Mouse (Mus musculus) retina, postnatal 1 day (tissue): ENCODE results near the gene Nfic.

ENCODE experiments used
- DNase-seq: peaks from one replicate; pipeline ENCODE4 v3.0.0-alpha.2; 2012

Gene Nfic

DNA sequence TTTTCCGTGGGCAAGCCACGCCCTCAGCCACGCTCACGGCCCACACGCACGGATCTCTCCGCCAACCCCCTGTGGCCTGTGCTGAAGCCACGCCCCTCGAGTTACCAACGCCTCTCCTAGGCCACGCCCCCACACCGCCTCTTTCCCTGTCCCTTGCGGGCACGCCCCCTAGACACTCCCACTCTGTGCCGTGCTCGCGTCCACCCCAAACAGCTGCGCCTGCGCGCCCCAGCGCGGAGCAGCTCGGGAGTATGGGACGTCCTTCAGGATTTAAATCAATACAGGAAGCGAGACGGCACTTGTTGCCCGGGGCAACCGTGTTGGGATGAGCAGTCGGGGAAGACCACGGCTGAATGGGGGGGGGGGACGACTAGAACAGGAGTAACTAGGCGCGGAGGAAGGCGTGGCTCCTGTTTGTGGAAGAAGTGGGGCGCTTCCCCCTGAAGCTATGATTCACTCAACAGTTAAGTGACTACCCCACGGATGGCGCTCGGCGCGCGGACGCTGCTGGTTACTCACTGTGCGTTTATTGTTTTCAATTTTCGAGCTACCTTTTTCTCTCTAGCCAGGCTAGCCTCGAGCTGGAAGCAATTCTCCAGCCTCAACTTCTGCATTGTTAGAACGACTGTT is 76.8 kb downstream of the Nfic start:
- DNase-seq, result peak; percentile 100

DNA sequence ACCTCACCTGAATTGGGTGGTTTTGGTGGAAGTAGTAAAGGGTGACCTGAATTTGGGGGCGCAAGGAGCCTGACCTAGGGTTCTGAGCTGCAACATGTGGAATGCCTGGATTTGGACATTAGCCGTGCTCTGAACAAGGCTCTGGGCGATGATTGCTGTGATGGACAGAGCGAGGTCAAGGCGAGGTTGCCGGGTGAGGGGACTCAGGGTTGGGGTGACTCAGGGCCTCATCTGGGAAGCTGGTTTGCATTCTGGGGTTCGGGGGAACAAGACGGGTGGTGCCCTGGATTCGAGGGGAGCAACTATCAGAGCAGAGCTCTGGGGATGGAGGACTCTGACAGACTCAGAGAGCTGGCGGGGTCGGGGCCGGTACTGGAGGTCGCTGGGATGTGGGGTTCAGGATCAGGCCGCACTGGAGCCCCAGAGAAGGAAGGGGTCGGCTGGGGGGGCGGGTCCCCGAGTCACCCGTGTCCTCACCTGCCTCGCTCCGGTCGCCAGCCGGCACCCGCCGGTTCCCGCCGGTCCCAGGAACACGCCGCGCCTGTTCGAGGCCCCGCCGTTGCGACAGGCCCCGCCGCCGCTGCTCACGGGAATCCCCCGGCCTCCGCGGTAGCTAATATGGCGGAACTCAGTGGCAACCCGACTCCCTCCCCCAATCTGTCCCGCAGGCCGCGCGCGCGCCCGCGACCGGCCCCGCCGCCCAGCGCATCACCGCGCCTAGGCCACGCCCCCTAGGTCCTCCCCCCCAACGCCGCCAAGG is 77.5 kb downstream of the Nfic start, which contains the start of gene Fzr1:
Gene Fzr1, minus strand, starts transcription at position 724 of the 760 bp plus-strand sequence.
- no peak for DNase-seq

- DNase-seq, result no peak
Observed at GRCm38 (mm10) chr10:81377362-81377664, 78.1 kb downstream of the Nfic start.

DNA sequence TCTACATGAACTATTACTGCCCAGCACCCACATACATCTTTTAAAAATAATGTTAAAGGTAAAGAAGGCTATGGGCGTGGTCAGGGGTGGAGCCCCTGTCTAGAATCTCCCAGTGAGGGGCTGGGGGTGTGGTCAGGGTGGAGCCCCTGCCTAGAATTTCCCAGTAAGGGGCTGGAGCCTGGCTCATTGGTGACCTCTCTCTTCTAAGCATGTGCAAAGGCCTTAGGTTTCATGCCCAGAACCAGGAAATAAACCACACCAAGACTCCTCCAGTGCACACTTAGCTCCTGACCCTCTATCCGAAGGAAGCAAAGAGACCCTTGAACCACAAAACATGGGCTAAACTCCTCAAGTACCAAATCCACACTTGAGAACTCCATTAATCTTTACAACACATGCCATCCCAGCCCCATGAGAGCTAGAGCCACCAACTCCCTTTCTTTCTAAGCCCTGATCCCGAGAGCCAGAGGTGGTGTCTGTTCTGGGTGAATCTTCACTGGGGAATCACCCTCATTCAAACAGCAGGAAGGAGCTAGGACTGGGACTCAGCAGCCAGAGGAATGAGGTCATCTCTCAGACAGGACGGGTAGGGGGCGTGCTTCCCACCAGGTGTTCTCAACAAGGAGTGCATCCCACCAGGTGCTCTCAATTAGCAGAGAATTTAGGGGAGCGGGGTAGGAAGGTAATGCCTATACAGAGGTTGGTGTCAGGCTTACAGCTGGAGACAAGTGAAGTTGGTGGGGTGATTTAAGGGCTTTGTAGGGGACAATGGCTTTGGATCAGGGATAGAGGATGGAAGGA is 78.7 kb downstream of the Nfic start:
- no peak for DNase-seq

DNA sequence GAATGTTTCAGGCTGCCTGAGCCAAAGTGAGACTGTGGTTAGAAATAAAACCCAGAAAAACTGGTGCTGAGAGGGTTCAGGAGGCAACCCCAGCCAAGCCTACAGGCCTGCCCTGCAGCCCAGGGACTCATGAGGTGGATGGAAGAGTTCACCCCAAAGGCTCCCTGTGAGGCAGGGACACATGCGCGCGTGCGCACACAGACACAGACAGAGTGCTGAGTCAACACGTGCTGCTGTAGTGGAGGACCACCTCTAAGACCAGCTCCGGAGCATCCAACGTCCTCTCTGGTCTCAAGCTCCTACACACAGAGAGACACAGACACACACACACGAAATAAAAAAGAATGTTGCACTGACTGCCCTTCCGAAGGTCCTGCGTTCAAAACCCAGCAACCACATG is 80.1 kb downstream of the Nfic start:
- DNase-seq, result no peak

DNA sequence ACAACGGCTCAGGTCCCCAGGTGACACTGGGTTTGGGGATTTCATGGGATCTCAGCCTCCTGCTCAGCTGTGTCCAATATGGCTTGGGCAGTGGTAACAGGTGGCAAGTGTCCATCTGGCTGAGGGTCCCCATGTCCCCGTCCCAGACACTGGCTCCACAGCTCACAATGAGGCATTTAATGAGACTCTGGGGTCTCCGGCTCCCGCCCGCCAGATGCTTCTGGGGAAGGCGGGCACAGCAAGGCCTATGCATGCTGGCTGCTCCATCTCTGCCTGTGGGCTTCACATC is 88.3 kb downstream of the Nfic start:
- DNase-seq, result no peak

DNA sequence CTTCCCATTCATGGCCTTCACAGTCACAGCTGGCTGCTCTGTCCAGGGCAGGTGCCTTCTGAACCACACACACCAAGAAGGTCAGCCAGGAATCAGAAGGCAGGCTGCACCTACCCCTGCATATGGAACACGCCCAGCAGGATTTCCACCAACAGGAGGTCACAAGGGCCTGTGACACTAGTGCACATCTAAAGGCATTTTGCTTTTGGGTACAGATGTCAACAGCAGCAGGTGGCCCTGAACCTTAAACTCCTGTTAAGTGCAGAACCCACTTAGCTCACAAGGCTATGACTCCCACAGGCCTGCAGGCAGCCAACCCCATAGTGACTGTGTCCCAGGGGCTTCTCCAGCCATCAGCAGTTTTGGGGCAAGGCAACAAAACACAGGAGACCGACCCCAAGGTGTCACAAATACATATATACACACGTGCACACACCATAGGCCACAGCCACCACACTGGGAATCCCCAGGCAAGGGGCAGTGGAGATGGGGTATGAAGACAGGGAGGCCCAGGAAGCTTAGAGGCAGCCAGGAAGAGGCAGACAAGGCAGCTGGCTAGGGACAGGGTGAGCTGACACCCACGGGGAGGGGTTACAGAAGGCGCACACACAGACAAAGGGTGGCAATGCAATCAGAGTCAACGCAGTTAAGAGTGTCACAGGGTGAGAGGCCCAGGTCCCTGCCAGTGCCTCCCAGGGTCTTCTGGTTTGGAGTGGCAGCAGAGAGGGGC is 88.8 kb downstream of the Nfic start:
- DNase-seq, result no peak

DNA sequence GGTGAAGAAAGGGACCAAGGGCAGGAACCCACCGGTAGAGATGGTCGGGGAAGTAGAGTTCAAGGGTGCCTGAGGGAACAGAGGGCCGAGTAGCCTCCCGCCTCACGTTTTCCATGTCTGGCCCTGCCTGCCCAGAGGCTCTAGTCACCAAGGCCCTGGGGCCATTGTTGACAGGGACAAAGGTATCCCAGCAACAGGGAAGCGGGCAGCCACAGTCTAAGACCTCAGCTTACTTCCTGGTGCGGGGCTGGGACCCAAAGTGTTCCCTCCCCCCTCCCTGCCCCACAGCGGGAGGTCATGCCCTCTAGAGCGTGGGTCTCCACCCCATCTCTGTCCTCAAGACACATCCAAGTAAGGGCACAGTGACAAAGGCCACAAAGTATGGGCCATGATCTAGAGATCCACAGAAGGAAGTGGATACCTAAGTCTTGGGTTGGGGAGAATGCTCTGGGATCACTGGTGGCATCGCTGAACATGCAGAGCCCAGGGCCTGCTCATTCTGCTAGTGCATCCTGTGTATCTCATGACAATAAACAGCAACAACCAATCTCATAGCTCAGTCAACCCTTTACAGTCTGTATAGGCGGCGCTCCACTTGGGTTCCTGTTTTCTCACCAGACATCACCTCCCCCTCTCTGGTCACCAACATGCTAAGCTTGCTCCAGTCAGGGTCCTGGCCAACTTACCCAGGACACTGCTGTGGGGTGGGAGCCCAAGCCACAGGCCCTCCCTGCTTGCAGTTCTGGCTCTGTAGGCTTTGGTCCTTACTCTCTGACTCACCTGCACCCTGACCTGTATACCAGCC is 89.6 kb downstream of the Nfic start, which contains the start of gene 4930404N11Rik:
Gene 4930404N11Rik, minus strand, starts transcription at position 145 of the 805 bp plus-strand sequence.
- peak; percentile 72 for DNase-seq

DNA sequence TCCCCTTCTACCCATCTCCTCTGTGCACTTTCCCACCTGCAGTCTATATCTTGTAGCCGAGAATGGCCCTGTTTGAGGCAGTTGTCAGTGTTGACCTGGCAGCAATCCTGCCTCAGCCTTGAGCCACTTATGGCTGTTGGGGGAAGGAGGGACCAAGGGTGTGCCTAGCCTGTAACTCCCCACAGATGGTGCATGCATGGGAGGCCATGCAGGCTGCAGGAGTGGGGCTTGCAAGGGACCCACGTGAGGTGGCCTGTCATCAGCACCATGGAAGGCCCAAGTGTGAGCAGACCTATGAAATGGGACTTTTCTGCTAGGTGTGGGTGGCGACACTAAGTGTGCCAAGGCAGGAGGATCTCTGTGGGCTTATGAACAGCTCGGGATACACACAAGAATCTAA is 90.4 kb downstream of the Nfic start:
- DNase-seq, result no peak

- DNase-seq, result no peak
Observed at GRCm38 (mm10) chr10:81364666-81365065, 90.8 kb downstream of the Nfic start.

DNA sequence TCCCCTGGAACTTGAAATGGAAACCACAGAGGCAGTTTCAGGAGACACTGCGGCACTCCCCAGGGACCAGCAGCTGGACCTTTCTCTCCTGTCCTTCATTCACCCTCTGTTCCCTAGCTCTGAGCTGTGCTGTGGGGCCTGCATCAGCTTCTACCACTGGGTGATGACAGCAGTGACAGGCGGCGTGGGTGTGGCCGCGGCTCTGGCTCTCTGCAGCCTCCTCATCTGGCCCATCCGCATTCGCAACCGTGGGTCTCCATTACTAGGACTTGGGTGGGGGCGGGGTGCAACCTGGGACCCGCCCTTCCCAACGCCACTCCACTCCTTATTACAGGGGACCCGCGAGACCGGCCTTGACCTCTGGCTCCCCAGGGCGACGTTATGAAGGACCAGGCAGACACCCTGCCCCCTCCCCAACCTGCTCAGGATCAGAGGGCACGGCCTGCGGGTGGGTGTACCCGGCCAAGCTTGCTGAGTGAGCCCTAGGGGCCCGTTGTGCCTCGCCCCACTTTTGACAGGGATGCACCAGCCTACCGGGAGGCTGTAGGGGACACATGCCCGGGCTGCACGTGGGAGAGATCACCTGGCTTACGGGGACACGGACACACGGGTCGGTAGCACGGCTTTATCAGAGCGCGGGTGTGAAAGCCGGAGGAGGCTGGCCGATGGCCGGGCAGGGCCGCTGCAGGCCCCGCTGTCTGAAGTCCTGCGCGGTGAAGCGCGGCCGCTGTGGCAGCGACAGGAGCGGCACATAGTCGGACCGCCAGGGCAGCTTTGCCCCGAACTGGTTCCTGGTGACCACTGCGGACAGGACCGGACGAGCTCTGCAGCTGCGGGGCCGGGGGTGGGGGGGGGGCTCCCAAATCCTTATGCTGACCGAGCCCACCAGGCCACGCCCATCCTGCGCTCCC is 91.7 kb downstream of the Nfic start:
- no peak for DNase-seq

GRCm38 (mm10) chr10:81362336-81362949 is 93.0 kb downstream of the Nfic start:
- no peak for DNase-seq

DNA sequence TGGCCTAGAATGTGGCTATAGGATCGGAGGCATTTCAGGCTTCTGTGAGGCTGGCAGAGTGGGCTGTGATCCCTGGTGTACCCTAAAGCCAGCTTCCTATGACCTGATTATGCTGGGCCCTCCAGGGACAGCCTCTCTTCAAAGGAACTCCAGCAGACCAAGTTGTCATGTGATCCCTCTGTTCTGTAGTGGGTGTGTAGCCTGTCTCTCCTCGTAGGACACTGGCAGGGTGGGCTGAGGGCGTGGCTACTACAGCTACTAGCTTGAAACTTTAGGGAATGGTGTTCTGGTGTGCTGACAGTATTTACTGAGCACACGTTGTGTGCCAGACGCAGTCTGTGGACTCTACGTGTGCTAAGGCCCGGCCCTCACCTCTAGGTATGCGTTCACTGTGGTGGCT is 94.7 kb downstream of the Nfic start:
- DNase-seq, result no peak

DNA sequence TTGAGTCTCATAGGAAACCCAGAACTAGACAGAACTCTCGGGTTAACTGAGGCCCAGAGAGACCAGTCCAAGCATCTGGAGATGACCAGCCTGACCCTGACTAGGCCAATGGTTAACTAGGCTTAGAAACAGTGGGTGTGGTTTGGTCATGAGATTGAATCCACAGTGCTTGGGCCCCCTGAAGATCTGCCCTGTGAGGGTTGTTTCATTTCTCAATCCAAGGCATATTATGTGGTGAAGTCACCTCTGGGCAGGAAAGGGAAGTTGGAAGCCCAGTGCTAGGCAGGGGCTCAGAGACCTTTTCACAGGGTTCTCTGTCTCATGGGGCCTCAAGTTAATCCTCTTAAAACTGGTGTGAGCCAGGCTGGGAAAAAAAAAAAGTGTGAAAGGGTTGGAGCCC is 96.6 kb downstream of the Nfic start:
- DNase-seq, result no peak

- DNase-seq, result no peak
Observed at GRCm38 (mm10) chr10:81358209-81358608, 97.2 kb downstream of the Nfic start.

DNA sequence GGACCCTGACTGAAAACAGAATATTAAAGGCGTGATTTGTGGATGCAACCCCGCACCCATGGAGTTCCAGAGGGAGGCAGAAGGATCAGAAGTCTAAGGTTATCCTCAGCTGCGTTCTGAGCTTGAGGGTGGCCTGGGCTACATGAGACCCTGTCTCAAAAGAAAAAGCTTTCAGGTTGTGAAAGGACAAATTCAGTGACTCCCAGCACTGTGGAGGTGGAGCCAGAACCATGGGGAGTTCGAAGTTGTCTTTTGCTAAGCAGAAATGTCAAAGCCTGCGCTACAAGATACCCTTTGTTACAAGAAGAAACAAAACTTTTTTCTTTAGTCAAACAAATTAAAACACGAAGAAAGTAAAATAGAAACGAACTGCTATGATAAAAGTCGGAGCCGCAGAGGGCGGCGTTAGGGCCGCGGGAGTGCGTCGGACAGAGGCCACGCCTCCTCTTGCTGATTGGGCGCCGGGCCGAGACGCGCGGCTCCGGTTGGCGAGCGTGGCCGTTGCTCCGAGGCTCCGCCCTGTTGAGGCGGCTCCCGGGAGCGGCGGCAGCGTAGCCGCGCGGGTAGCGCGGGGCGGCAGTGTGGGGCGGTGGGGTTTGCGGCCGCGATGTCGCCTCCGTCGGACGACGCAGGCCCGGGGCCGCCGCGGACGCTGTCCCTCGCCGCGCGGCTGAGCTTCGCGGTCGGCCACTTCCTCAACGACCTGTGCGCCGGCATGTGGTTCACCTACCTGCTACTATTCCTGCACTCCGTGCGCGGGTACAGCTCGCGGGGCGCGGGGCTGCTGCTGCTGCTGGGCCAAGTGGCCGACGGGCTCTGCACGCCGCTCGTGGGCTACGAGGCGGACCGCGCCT is 98.2 kb downstream of the Nfic start, which contains the start of gene Mfsd12:
Gene Mfsd12, plus strand, starts transcription at position 501 of the 854 bp plus-strand sequence.
- peak; percentile 93 for DNase-seq

GRCm38 (mm10) chr10:81356352-81356990 is 99.0 kb downstream of the Nfic start:
- no peak for DNase-seq

- DNase-seq, result no peak
Observed at GRCm38 (mm10) chr10:81355533-81355932, 99.9 kb downstream of the Nfic start.
